Mouse (Mus musculus) heart, embryonic 13.5 days (tissue): ENCODE results near the gene Me3. TPM values are rescaled to one million over a fixed set of nuclear protein-coding genes. Genes with fewer than 3 reads are reported as not detected.

Experiments
- ATAC-seq: fragments of 200-750 bp; cut with Nextera tagmentation; 2 replicates; pipeline ENCODE4 v1.8.0; 2017; ENCODE audit warnings: moderate TSS enrichment; ENCODE audit not compliant: insufficient number of reproducible peaks, low FRiP score, low TSS enrichment; ENCODE audit errors: extremely low read depth
- H3K27ac ChIP-seq: fragments of 300-500 bp; sonication (generic); replicated peaks from 2 replicates; pipeline ENCODE4 v1.5.1; 2015; ENCODE audit warnings: moderate library complexity, mild to moderate bottlenecking, inconsistent platforms
- H3K27me3 ChIP-seq: fragments of 300-500 bp; sonication (generic); replicated peaks from 2 replicates; pipeline ENCODE4 v1.6.1; 2015; ENCODE audit warnings: mild to moderate bottlenecking, inconsistent platforms
- H3K36me3 ChIP-seq: fragments of 300-500 bp; sonication (generic); 2 replicates; pipeline ENCODE4 v1.6.1; 2015; ENCODE audit warnings: mild to moderate bottlenecking, inconsistent platforms
- H3K4me1 ChIP-seq: fragments of 300-500 bp; sonication (generic); 2 replicates; pipeline ENCODE4 v1.6.1; 2015; ENCODE audit warnings: inconsistent platforms
- H3K4me2 ChIP-seq: fragments of 300-500 bp; sonication (generic); 2 replicates; pipeline ENCODE4 v1.6.1; 2015; ENCODE audit warnings: inconsistent platforms, mild to moderate bottlenecking, moderate library complexity
- H3K4me3 ChIP-seq: fragments of 300-500 bp; sonication (generic); 2 replicates; pipeline ENCODE4 v1.5.1; 2015; ENCODE audit warnings: moderate library complexity, mild to moderate bottlenecking, inconsistent platforms
- H3K9ac ChIP-seq: fragments of 300-500 bp; sonication (generic); 2 replicates; pipeline ENCODE4 v1.6.1; 2015; ENCODE audit warnings: inconsistent platforms, mild to moderate bottlenecking, moderate library complexity
- H3K9me3 ChIP-seq: fragments of 300-500 bp; sonication (generic); 2 replicates; pipeline ENCODE4 v1.6.1; 2016; ENCODE audit warnings: inconsistent platforms
- WGBS: fragments of 180-500 bp; shearing (Covaris S2); methylation state at CpG from one replicate; pipeline ENCODE4 v1.1.7; 2015; ENCODE audit warnings: mixed read lengths; 5-methylcytosine and 5-hydroxymethylcytosine counted together
- polyA plus RNA-seq: library from polyadenylated mRNA; unstranded; fragments of >200 nt; fragmentation: Nextera tagmentation; extraction: Ambion mirVana; gene quantifications from 2 replicates; pipeline ENCODE4 v1.2.1, GENCODE M21; 2015

Me3 gene
- polyA plus RNA-seq, 1 experiment from 2014 or later = 3.6 TPM

DNA sequence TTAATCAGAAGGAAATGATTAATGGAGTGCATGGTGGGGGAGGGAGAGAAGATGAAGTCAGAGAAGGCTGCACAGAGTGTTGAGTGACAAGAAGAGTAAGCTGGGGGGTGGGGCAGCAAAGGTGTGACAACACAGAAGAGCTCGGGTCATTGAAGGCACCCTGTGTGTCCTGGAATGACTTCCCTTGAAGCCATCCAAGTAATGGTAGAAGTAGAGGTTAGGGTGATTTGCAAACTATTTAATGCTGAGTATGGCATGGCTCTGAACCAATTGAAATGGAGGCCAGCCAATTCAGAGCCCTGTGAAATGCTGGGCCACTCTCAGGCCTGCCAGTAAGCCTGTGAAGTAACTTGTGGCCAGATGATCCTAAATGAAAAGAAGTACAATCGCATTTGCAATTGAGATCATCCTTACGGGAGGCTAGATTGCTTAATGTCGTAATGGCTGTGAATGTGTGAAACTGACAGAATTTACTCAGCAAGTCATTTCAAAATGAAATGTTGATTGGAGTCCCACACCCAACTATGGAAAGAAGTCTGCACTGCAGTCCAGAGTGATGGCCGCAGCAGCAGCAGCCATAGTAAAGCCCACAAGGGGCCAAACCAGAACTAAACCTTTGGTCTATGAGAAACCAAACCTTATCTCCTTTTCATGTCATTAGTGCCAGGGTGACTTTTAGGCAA is 67.6 kb downstream of the Me3 start:
- H3K36me3 ChIP-seq = no peaks in the 10 kb centered on the region
- H3K27ac ChIP-seq = no peak overlapping the region
- H3K9me3 ChIP-seq = no peaks in the 10 kb centered on the region
- H3K27me3 ChIP-seq = no peaks in the 10 kb centered on the region
- no peak overlapping the region for H3K4me3 ChIP-seq
- no peak for ATAC-seq
- H3K4me1 ChIP-seq = peaks cover 12% of the 10 kb centered on the region
- WGBS = 62% methylated on average over 5 of the region's 5 CpGs
- H3K9ac ChIP-seq = no peak overlapping the region
- no peak overlapping the region for H3K4me2 ChIP-seq

DNA sequence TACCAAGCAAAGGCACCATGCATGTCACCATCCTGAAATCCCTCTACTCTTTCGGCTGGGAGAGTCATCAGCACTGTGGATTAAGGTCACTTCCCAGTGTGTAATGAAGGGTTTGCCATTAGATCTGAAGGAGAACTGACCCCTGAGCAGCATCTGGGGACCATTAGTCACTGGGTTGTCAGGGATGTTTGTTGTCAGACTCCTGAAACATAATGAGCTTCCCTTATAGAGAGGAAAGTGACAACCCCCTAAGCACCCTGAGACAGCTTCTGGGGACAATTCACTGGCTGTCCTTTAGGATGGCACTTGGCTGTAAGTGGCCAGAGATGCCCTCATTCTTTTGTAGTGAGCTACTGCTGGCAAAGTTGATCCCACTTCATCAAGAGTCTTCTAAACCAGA is 68.3 kb downstream of the Me3 start:
- H3K27me3 ChIP-seq = no peaks in the 10 kb centered on the region
- H3K4me1 ChIP-seq = peaks cover 12% of the 10 kb centered on the region
- H3K36me3 ChIP-seq = no peaks in the 10 kb centered on the region
- no peaks in the 10 kb centered on the region for H3K9me3 ChIP-seq
- 51% methylated on average over 1 of the region's 1 CpGs for WGBS
- no peak overlapping the region for H3K27ac ChIP-seq
- ATAC-seq = no peak
- no peak overlapping the region for H3K4me2 ChIP-seq
- no peak overlapping the region for H3K4me3 ChIP-seq
- no peak overlapping the region for H3K9ac ChIP-seq

DNA sequence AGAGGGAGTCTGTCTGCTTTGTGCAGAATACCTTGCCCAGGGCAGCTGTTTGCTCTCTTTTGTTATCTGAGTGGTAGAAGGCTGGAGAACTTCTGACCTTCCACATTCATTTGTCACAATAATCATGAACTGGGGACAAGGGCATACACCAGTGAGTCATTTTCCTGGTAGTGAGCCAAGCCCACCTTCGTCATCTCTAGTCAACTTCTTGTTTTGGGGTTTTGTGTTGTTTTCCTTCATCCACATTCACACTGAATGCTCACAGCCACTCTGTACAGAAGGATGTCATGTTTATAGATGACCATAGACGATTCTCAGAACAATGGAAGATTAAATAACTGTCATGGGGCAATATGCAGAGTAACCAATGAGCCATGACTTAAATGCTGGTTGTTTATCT is 78.6 kb downstream of the Me3 start:
- ATAC-seq = no peak
- WGBS = 44% methylated on average over 2 of the region's 2 CpGs

DNA sequence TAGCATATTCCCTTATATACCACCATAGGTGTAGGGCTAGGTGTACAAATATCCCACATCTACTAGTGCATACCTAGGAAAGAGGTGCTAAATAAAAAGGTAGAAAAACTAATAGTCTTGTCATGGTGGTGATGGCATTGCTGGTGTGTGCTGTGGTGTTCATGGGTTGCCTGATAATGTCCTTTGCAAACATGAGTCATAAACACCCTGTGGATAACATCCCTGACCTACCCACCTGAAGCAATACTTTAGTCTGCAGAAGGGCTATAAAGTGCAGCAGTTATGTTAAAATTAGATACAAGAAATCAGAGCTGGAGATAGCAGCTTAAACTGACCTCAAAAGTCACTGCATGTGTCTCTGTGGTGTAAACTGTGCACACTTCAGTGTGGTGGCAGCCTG is 80.9 kb downstream of the Me3 start:
- no peak for ATAC-seq
- Histone ChIP-seq H3K27ac (no peak overlapping the region), H3K27me3 (no peaks in the 10 kb centered on the region), H3K4me1 (peaks cover 9% of the 10 kb centered on the region), H3K9me3 (no peaks in the 10 kb centered on the region), H3K36me3 (no peaks in the 10 kb centered on the region), H3K4me2 (no peak overlapping the region), H3K9ac (no peak overlapping the region), H3K4me3 (no peak overlapping the region)

More for the DNA sequence above, 78.6 kb downstream of the Me3 start:
- Histone ChIP-seq H3K27me3 (no peaks in the 10 kb centered on the region), H3K4me1 (peaks cover 8% of the 10 kb centered on the region), H3K4me3 (no peak overlapping the region), H3K27ac (no peak overlapping the region), H3K9me3 (no peaks in the 10 kb centered on the region), H3K9ac (no peak overlapping the region), H3K4me2 (no peak overlapping the region), H3K36me3 (no peaks in the 10 kb centered on the region)

DNA sequence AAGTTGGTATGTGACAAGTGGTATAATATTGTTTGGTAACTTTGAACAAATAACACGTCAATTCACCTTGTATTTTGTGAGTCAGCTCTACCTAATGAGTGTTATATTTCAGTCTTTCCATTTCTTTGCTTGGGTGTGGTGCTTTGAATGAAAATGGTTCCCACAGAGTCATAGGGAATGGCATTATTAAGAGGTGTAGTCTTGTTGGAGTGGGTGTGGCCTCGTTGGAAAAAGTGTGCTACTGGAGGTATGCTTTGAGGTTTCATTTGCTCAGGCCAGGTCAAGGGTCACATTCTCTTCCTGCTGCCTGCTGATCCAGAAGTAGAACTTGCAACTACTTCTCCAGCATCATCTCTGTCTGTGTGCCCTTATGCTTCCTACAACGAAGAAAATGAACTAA is 84.0 kb downstream of the Me3 start:
- H3K36me3 ChIP-seq = no peaks in the 10 kb centered on the region
- H3K4me1 ChIP-seq = peaks cover 12% of the 10 kb centered on the region
- ATAC-seq = no peak
- no peaks in the 10 kb centered on the region for H3K9me3 ChIP-seq
- H3K4me3 ChIP-seq = no peak overlapping the region
- H3K4me2 ChIP-seq = no peak overlapping the region
- H3K27ac ChIP-seq = no peak overlapping the region
- 74% methylated on average over 3 of the region's 3 CpGs for WGBS
- no peaks in the 10 kb centered on the region for H3K27me3 ChIP-seq
- H3K9ac ChIP-seq = no peak overlapping the region

DNA sequence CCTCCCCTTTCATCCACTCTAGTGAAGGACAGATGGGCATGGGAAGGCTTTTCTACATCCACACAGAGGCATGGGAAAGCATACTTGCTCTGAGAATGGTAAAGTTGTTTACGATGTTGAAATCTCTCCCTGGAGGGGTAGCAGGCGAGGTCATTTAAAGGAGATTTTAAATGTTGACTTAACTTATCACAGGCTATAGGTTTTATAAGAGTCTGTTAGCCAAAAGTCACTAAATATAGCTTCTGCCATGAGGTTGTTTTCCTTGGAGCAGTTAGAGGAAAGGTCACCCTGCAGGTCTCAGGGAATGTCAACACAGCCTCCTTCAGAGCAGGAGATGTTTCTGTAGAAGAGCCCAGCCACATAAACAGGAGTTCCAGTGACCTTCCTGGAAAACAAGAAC is 85.3 kb downstream of the Me3 start:
- H3K36me3 ChIP-seq = no peaks in the 10 kb centered on the region
- no peak overlapping the region for H3K9ac ChIP-seq
- no peak overlapping the region for H3K4me3 ChIP-seq
- no peak overlapping the region for H3K4me2 ChIP-seq
- H3K27me3 ChIP-seq = no peaks in the 10 kb centered on the region
- ATAC-seq = no peak
- 23% methylated on average over 2 of the region's 2 CpGs for WGBS
- H3K9me3 ChIP-seq = no peaks in the 10 kb centered on the region
- 0 out of 2 replicates have a peak overlapping the region, but pooled peaks have one; percentile 36 for H3K27ac ChIP-seq
- peaks cover 12% of the 10 kb centered on the region for H3K4me1 ChIP-seq

DNA sequence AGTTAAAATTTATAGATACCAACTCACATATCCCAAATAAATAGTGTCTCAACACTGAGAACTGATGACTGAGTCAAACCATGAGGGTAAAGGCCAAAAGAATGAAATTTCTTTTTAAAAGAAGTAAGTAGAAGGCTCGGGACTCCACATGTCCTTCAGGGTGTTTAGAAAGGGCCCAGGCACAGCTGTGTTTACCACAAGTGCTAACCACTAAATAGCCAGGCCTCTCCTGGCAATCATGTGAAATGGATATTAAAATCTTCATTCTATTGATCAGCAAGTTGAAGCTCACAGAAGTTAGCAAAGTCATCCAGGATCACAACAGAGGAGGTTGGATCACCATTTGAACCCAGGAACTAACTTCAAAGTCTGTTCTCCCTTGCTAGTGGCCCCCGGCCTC is 86.1 kb downstream of the Me3 start:
- Histone ChIP-seq H3K36me3 (no peaks in the 10 kb centered on the region), H3K4me1 (peaks cover 12% of the 10 kb centered on the region), H3K9ac (no peak overlapping the region), H3K27me3 (no peaks in the 10 kb centered on the region), H3K27ac (no peak overlapping the region), H3K4me2 (no peak overlapping the region), H3K9me3 (no peaks in the 10 kb centered on the region), H3K4me3 (no peak overlapping the region)
- no peak for ATAC-seq
- WGBS = 68% methylated on average over 2 of the region's 2 CpGs

DNA sequence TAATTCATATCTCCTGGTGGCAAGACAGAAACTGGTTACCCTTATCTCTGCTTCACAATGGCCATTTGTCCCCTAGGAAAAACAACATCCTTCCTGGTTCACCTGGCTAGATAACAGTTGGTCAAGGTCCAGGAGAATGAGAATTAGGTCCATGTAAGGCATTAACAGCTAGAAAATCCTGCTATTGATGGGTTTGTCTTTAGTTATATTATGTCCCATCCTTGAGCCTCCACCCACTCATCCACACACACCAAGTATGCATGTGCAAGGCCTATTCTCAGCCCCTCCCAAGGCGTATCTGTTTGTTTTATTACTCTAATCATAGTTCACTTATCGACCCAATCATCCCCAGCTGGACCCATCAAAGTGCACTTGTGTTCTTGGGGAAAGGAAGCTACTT is 88.1 kb downstream of the Me3 start:
- no peak for ATAC-seq
- peaks cover 12% of the 10 kb centered on the region for H3K4me1 ChIP-seq
- H3K36me3 ChIP-seq = no peaks in the 10 kb centered on the region
- WGBS = 72% methylated on average over 2 of the region's 2 CpGs
- no peak overlapping the region for H3K27ac ChIP-seq
- H3K9ac ChIP-seq = no peak overlapping the region
- H3K4me2 ChIP-seq = no peak overlapping the region
- no peaks in the 10 kb centered on the region for H3K9me3 ChIP-seq
- H3K4me3 ChIP-seq = no peak overlapping the region
- H3K27me3 ChIP-seq = no peaks in the 10 kb centered on the region

DNA sequence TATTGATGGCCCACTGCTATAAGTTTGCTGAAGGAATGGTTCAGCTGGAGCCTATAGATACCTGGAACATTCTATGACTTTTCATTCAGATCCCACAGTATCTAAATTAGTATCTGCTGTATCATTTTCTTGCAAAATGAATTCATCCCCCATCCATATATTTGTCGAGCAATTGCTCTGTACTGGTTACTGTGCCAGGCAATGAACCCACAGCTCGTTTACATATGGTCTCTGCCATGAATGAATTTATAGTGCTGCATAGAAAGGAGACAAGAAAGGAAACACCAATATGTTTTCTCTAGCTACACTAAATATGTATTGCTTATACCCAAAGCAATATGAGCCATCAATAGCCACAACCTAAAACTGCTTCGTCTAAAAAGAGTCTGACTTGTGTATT is 94.5 kb downstream of the Me3 start:
- ATAC-seq = no peak
- Histone ChIP-seq H3K4me1 (no peaks in the 10 kb centered on the region), H3K9me3 (no peaks in the 10 kb centered on the region), H3K27me3 (no peaks in the 10 kb centered on the region), H3K27ac (no peak overlapping the region), H3K4me3 (no peak overlapping the region), H3K4me2 (no peak overlapping the region), H3K36me3 (no peaks in the 10 kb centered on the region), H3K9ac (no peak overlapping the region)
- 78% methylated on average over 3 of the region's 3 CpGs for WGBS

DNA sequence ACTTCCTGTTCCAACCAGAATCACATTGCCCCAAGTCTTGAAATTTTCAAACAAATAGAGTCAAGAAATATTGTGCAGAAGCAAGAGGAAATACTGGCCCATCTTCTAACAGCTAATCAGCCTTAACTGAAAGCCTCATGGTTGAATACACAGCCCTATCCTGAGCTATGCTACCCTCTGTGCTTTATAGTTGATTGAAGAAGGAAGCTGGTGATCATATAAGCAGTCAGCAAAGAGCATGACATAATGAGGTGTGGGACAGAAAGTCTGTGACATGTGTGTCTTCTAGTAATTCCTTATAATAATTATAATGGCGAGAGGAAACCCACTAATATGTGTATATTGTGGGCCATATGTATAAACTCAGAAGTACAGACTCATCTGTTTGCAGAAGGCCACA is 95.4 kb downstream of the Me3 start:
- Histone ChIP-seq H3K36me3 (no peaks in the 10 kb centered on the region), H3K4me2 (no peak overlapping the region), H3K4me1 (no peaks in the 10 kb centered on the region), H3K9me3 (no peaks in the 10 kb centered on the region), H3K4me3 (no peak overlapping the region), H3K27me3 (no peaks in the 10 kb centered on the region), H3K27ac (no peak overlapping the region), H3K9ac (no peak overlapping the region)
- ATAC-seq = no peak
- WGBS = 78% methylated on average over 1 of the region's 1 CpGs

DNA sequence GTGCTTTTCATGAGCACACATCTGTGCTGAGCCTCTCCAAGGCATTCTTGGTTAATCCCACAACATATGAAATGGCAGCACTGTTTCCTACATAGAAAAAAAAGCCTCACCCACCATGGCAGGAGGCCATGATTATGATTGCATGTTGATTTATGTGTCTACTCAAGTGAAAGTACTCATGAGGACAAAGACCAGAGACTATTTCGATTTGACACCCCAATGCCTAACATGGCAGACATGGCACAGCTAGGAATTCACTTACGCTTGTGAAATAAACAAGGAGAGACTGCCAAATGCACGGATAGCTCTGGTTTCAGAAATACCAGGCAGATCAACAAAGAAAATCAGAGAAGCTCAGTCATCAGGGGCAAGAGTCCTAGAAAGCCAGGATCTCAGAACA is 96.2 kb downstream of the Me3 start:
- H3K4me2 ChIP-seq = no peak overlapping the region
- 71% methylated on average over 3 of the region's 3 CpGs for WGBS
- no peaks in the 10 kb centered on the region for H3K9me3 ChIP-seq
- no peak overlapping the region for H3K9ac ChIP-seq
- no peaks in the 10 kb centered on the region for H3K4me1 ChIP-seq
- no peaks in the 10 kb centered on the region for H3K27me3 ChIP-seq
- ATAC-seq = no peak
- no peak overlapping the region for H3K4me3 ChIP-seq
- no peaks in the 10 kb centered on the region for H3K36me3 ChIP-seq
- H3K27ac ChIP-seq = no peak overlapping the region

DNA sequence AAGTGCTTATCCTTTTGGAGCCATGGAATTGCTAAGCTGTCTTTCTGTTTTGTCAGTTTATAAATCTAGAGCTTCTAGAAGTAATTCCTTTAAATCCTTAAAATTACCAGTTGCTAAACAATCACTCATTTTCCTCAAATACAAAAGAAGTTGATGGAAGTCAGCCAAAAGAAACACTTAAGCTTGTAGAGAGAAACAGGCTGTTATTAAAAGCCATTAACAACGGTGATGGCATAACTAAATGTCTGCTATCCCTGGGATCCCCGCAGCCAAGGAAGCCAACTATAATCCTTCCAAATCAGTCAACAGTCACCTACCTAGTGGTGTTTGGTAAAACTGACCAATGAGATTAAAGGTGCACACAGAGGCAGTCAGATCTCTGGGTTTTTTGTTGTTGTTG is 98.3 kb downstream of the Me3 start:
- no peak overlapping the region for H3K4me3 ChIP-seq
- ATAC-seq = no peak
- H3K9me3 ChIP-seq = no peaks in the 10 kb centered on the region
- no peak overlapping the region for H3K27ac ChIP-seq
- WGBS = 59% methylated on average over 2 of the region's 2 CpGs
- H3K27me3 ChIP-seq = no peaks in the 10 kb centered on the region
- H3K36me3 ChIP-seq = no peaks in the 10 kb centered on the region
- H3K4me1 ChIP-seq = 0 out of 2 replicates have a peak, but pooled peaks cover 3% of the 10 kb centered on the region
- no peak overlapping the region for H3K4me2 ChIP-seq
- no peak overlapping the region for H3K9ac ChIP-seq
